Mouse (Mus musculus) thymus, adult 2 months (tissue): ENCODE data around the gene Insm2.

Experiments
- CTCF ChIP-seq: fragments of 200-500 bp; IDR thresholded peaks from 2 replicates; pipeline ENCODE4 v1.5.1; 2012; ENCODE audit warnings: mild to moderate bottlenecking, control low read depth, low read length, moderate library complexity, borderline replicate concordance; ENCODE audit not compliant: control insufficient read depth, poor library complexity, insufficient read depth; ENCODE audit errors: extremely low read depth
- POLR2A ChIP-seq: fragments of 200-500 bp; IDR thresholded peaks from 2 replicates; pipeline ENCODE4 v1.6.1; 2012; ENCODE audit warnings: mild to moderate bottlenecking, low read length, control low read depth, moderate library complexity; ENCODE audit not compliant: control insufficient read depth, poor library complexity, insufficient read depth; ENCODE audit errors: extremely low read depth

GRCm38 (mm10) chr12:55569676-55570075 lies 29.6 kb upstream of the Insm2 start:
- TF ChIP-seq POLR2A (no peak), CTCF (no peak)
